Mouse (Mus musculus) megakaryocyte, embryonic 14.5 days (primary cell): ENCODE measurements at regions not wholly inside any gene's neighbourhood (a gene's known extent, or its start where the extent isn't known, plus 50 kb on each side); places are given as distances from the start of the nearest gene placed in this dataset.
"Not testable (repeated sequence)": the region's sequence is repeated elsewhere in the genome, so short reads cannot be mapped to it uniquely, and the experiment has no call there.

ENCODE experiments used
- H3K27me3 ChIP-seq: replicated peaks from 2 replicates; pipeline ENCODE3; 2012; ENCODE audit warnings: inconsistent platforms
- H3K36me3 ChIP-seq: replicated peaks from 2 replicates; pipeline ENCODE3; 2012; ENCODE audit warnings: low read length, inconsistent platforms, mixed read lengths
- H3K4me1 ChIP-seq: 2 replicates; pipeline ENCODE4 v1.6.1; 2012; ENCODE audit warnings: inconsistent platforms
- H3K4me3 ChIP-seq: replicated peaks from 2 replicates; pipeline ENCODE3; 2012; ENCODE audit warnings: moderate library complexity, mild to moderate bottlenecking, inconsistent platforms
- H3K9me3 ChIP-seq: 2 replicates; pipeline ENCODE4 v1.6.1; 2012; ENCODE audit warnings: inconsistent platforms
- FLI1 ChIP-seq: IDR thresholded peaks from 2 replicates; pipeline ENCODE4 v1.6.1; 2012; ENCODE audit warnings: low read length, inconsistent platforms, mixed read lengths
- GATA1 ChIP-seq: IDR thresholded peaks from 3 replicates; pipeline ENCODE4 v1.6.1; 2012; ENCODE audit warnings: mixed read lengths, low read length, inconsistent platforms, borderline replicate concordance

DNA sequence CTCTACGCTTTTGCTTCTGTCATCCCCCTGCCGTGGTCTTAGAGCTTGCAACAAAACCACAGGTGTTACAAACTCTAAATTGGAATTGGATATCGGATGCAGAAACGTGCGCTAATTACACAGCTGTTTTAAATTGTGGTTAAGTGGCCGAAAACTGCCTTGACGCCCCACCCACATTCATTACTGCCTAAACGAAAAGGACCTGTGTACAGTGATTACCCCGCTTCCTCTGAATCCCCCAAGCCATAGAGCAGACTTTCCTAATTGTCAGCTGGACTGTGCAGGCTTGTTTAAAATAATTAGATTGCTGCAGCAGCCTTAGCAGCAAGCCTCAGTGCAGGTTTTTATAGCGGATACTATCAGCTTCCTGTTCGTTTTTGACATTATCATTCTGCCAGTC lies 94.7 kb downstream of the Cxxc4 start:
- Histone ChIP-seq H3K27me3 (no peaks in the 10 kb centered on the region), H3K4me1 (no peaks in the 10 kb centered on the region), H3K4me3 (no peak overlapping the region), H3K36me3 (no peaks in the 10 kb centered on the region), H3K9me3 (peaks cover 12% of the 10 kb centered on the region)
- TF ChIP-seq GATA1 (no peak), FLI1 (no peak)

DNA sequence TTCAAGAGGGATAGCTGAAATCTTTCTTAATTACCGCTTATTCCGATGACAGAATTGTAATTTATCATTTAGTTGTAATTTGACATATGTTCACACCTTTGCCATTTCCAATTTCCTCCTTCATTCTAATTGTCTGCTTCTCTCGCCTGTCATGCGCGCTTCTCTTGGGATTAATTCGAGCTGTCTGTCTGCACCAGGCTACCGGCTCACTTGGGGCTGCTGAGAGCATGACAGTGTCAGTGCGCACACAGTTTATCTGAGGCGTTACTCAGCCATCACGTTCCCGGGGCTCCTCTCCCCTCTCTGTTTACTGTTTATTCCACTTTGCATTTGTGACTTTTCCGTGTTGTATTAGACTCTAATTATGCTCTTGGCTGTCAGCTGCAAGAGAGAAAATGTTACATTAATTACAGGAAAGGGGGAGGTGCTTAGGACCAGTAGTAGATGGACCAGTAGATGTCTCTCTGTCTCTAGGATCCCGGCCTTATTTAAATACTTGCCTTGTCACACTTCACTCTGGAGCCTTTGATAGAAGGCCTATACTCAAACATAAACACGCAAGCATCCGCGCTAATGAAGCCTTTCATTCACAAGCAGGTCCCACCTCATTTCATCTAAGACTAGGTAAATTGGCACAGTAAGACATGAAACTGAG lies 95.3 kb downstream of the Cxxc4 start:
- no peaks in the 10 kb centered on the region for H3K4me1 ChIP-seq
- peaks cover 12% of the 10 kb centered on the region for H3K9me3 ChIP-seq
- no peaks in the 10 kb centered on the region for H3K27me3 ChIP-seq
- TF ChIP-seq FLI1 = no peak
- TF ChIP-seq GATA1 = no peak
- H3K36me3 ChIP-seq = no peaks in the 10 kb centered on the region
- H3K4me3 ChIP-seq = no peak overlapping the region

DNA sequence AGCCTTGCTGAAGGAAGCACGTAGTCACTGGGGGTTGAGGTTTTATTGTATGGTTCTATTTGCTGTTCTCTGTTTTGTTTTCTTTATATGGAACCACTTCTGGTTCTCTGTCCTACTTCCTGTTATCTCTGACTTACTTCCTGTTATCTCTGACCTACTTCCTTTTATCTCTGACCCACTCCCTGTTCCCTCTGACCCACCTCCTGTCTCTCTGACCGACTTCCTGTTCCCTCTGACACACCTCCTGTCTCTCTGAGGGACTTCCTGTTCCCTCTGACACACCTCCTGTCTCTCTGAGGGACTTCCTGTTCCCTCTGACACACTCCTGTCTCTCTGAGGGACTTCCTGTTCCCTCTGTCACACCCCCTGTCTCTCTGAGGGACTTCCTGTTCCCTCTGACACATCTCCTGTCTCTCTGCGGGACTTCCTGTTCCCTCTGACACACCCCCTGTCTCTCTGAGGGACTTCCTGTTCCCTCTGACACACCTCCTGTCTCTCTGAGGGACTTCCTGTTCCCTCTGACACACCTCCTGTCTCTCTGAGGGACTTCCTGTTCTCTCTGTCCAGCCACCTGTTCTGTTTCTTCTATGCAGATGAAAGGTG lies 102.9 kb downstream of the Cxxc4 start:
- H3K4me1 ChIP-seq, H3K4me3 ChIP-seq, H3K36me3 ChIP-seq, H3K9me3 ChIP-seq, H3K27me3 ChIP-seq: not testable (repeated sequence)

DNA sequence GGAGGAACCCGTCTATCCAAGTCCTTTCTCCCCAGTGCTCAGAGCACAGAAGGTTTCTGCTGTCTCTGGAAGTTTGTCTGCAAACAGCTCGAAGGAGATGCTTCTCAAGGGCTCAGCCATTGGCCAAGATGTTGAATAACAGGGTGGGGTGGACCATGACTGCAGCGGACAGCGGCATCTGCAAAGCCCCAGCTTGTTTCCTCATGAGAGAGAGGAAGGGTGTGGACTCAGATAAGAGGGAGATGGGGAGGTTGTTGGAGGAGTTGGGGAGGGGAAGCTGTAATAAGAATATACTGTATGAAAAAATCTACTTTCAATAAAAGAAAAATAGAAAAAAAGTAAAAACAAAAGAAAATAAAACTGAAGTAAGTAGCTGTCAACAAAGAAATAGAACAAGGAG lies 129.7 kb downstream of the Cxxc4 start:
- H3K27me3 ChIP-seq = no peaks in the 10 kb centered on the region
- no peaks in the 10 kb centered on the region for H3K9me3 ChIP-seq
- peak overlapping the region; percentile 46 for H3K4me3 ChIP-seq
- no peak for TF ChIP-seq GATA1
- TF ChIP-seq FLI1 = no peak
- peaks cover 19% of the 10 kb centered on the region for H3K4me1 ChIP-seq
- H3K36me3 ChIP-seq = no peaks in the 10 kb centered on the region

DNA sequence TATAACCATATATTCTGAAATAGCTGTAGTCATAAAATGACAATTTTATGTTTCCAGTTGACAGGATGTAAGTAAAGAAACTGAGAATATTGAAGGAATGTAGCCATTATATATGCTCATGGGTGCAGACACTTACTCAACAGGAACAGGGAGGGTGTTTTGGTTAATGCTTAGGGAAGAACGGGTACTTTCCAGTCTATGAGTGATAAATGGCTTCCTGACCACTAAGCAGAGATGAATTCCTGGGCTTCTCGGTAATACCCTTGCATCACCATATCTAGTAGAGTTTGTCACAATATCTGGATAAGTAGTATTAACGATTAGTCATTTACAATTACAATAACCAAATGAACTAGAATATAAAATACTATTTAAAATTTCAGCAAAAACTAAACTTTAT lies 130.5 kb downstream of the Cxxc4 start:
- Histone ChIP-seq H3K4me3 (no peak overlapping the region), H3K9me3 (no peaks in the 10 kb centered on the region), H3K36me3 (no peaks in the 10 kb centered on the region), H3K4me1 (peaks cover 19% of the 10 kb centered on the region), H3K27me3 (no peaks in the 10 kb centered on the region)
- TF ChIP-seq FLI1 = no peak
- no peak for TF ChIP-seq GATA1

DNA sequence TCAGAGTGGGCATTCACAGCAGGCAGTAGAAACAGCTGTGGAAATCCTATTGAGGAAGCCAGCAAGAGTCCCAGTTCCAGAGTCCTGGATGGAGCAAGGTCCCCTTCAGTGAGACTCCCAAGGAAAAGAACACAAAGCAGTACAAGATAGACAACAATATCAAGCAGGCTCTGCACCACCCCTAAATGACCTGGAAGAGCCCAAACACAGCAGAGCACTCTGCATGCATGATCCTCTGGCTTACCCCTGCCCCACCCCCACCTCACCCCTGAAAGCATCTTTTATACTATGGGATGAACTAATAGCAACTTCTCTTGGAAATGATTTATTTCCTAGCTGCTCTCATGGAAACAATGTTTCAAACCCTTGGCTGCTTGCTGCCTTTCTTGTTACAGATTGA lies 132.3 kb downstream of the Cxxc4 start:
- H3K36me3 ChIP-seq = no peaks in the 10 kb centered on the region
- H3K9me3 ChIP-seq = no peaks in the 10 kb centered on the region
- no peaks in the 10 kb centered on the region for H3K27me3 ChIP-seq
- H3K4me3 ChIP-seq = no peak overlapping the region
- H3K4me1 ChIP-seq = peaks cover 19% of the 10 kb centered on the region
- no peak for TF ChIP-seq FLI1
- no peak for TF ChIP-seq GATA1

DNA sequence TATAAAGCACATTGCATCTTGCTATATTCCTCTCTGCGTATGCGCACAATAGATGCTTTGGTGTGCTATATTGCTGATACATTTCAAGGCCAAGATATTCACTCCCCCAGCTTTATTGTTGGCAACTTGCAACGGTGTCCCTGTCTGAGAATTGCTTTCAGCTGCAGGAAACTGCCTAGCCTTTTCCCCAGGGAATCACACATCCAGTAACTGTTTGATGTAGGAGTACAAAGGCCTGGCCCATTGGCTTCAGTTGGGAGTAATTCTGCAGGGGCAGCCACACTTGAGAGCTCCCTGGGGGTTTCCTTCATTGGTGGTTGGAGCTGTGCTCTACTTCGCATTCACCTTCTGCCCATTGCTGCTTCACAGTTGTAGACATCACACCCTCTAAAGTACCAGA lies 132.8 kb downstream of the Cxxc4 start:
- Histone ChIP-seq H3K36me3 (no peaks in the 10 kb centered on the region), H3K4me1 (peaks cover 19% of the 10 kb centered on the region), H3K27me3 (no peaks in the 10 kb centered on the region), H3K4me3 (no peak overlapping the region), H3K9me3 (no peaks in the 10 kb centered on the region)
- TF ChIP-seq FLI1 = no peak
- TF ChIP-seq GATA1 = no peak

DNA sequence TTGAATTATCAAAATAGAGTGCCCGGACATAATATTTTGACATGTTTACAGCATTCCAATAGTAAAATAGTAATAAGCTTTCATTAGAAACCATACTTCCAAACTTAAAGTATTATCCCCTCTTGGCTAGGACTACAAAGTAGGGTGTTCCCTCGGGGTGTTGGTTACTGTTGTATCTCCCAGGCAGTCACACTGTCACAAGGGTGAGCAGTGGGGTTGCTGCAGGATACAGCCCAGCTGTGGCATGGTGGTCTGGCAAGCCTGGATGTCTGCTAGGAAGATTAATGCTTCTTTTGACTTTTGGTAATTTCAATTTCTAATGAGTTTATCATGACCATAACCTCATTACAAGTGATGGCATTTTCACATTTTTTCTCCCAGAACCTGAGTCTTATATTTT lies 143.3 kb downstream of the Cxxc4 start:
- no peaks in the 10 kb centered on the region for H3K27me3 ChIP-seq
- no peak for TF ChIP-seq FLI1
- TF ChIP-seq GATA1 = no peak
- H3K36me3 ChIP-seq = no peaks in the 10 kb centered on the region
- H3K4me3 ChIP-seq = no peak overlapping the region
- no peaks in the 10 kb centered on the region for H3K9me3 ChIP-seq
- no peaks in the 10 kb centered on the region for H3K4me1 ChIP-seq

DNA sequence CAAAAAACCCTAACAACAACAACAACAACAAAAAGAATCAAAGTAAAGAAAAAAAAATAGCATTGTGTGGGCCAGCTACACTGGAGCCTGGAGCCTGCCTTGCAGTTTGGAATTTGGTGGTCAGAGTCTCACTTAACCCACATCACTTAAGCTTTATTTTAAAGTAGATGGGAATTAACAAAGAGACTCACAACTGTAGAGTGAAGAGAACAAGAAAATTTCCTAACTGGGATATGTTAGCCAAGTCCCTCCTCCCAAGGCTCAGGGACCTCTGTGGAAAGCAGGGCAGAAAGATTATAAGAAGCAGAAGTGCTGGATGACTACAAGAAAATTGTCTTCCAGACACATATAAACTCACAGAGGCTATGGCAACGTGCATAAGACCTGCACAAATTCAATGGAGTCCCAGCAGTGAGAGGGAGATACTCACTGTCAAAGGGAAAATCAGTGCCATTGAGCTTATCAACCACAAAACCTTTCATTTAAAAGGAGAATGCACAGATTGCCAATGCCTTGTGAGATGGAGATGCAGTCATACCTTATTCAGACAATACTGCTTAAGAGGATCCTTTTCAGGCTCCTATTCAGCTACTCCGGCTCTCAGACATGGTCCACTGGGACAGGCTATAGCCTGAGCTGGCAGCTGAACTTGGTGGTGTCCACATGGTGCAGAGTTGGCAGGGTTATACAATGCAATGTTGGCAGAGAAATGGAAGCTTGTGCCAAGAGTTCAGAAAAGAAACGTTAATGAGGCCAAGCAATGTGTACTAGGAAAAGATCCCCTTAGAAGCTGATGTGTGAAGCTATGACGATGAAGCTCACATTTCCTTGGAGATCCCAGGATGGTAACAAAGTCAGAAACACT lies 154.4 kb downstream of the Cxxc4 start:
- Histone ChIP-seq H3K4me1 (no peaks in the 10 kb centered on the region), H3K27me3 (no peaks in the 10 kb centered on the region), H3K9me3 (no peaks in the 10 kb centered on the region), H3K4me3 (no peak overlapping the region), H3K36me3 (no peaks in the 10 kb centered on the region)
- TF ChIP-seq FLI1 (no peak), GATA1 (no peak)

DNA sequence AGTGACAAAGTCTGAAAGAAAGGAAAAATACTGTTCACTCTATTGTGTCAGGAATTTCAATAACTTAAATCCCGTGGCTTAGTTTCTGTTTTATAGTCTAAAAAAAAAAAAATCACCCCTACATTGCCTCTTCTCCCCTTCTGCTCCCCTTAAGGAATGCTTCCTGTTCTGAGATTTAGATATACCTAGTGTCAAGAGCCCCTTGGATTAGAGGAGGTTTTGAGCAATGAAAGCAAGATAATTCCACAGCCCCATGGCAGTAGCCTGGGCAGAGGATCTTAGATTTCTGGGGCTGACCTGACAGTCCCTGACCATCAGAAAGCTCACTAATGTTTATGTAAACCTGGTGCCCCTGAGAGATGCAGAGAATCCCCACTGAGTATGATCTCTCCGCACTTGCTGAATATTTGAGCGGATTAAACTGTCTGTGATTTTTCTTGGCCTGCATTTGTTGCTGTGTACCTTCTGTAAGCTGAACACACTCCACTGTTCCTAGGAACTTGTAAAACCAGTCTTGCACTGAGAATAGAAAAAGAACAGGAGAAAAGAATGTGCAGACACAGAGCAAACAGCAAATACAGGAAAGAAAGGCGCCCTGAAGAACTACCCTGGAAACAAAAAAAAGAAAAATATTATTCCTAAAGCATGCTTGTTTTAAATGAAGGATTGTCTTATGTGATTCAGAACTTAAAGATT lies 164.3 kb downstream of the Cxxc4 start:
- Histone ChIP-seq H3K4me3 (no peak overlapping the region), H3K36me3 (no peaks in the 10 kb centered on the region), H3K27me3 (no peaks in the 10 kb centered on the region), H3K4me1 (no peaks in the 10 kb centered on the region), H3K9me3 (no peaks in the 10 kb centered on the region)
- TF ChIP-seq GATA1 = no peak
- no peak for TF ChIP-seq FLI1
